ENCODE assay signal across 29 mouse cellular contexts in genomic region chr3:37881016-37881415, GRCm38 (mm10).
"Had no signal": no experiment of that assay in that cellular context is flagged by ENCODE, and none has a peak within 500 bp of the region (broad histone marks: within the 10 kb centered on the region; RNA-seq: fewer than 3 reads in every experiment).

No protein-coding gene starts in this region.

- DNase-seq: cerebellum, adult 8-10 months; cerebellum, adult 9-10 months; cerebellum, adult 9-11 months; cerebellum, postnatal 10 days; cerebellum, postnatal 14 days; cerebellum, postnatal 25 days; cerebellum, postnatal 36 days; embryo, embryonic 11 days; forebrain, postnatal 0 days; gastrocnemius, adult 2 months; gastrocnemius, postnatal 10 days; gastrocnemius, postnatal 14 days; gastrocnemius, postnatal 25 days; gastrocnemius, postnatal 36 days; heart, adult 18-20 months; heart, adult 2 months had no signal

- H3K4me3 ChIP-seq: embryonic facial prominence, embryonic 10.5 days; embryonic facial prominence, embryonic 12.5 days; embryonic facial prominence, embryonic 13.5 days; embryonic facial prominence, embryonic 15.5 days; erythroblast, embryonic 14.5 days; forebrain, embryonic 10.5 days; forebrain, embryonic 12.5 days; forebrain, embryonic 13.5 days; gastrocnemius, adult 2 months; heart, adult 2 months; heart, embryonic 10.5 days; heart, embryonic 12.5 days had no signal

- H3K27me3 ChIP-seq: embryonic facial prominence, embryonic 12.5 days; embryonic facial prominence, embryonic 13.5 days; embryonic facial prominence, embryonic 15.5 days; forebrain, embryonic 13.5 days; heart, embryonic 12.5 days had no signal

- H3K9me3 ChIP-seq: embryonic facial prominence, embryonic 10.5 days; embryonic facial prominence, embryonic 12.5 days; embryonic facial prominence, embryonic 13.5 days; embryonic facial prominence, embryonic 15.5 days; forebrain, embryonic 10.5 days; forebrain, embryonic 12.5 days; forebrain, embryonic 13.5 days; heart, embryonic 10.5 days; heart, embryonic 12.5 days had no signal

- H3K36me3 ChIP-seq: embryonic facial prominence, embryonic 10.5 days; embryonic facial prominence, embryonic 12.5 days; embryonic facial prominence, embryonic 13.5 days; embryonic facial prominence, embryonic 15.5 days; forebrain, embryonic 10.5 days; forebrain, embryonic 12.5 days; heart, embryonic 10.5 days; heart, embryonic 12.5 days had no signal

- H3K4me2 ChIP-seq: embryonic facial prominence, embryonic 12.5 days; embryonic facial prominence, embryonic 13.5 days; embryonic facial prominence, embryonic 15.5 days; forebrain, embryonic 12.5 days; forebrain, embryonic 13.5 days; heart, embryonic 11.5 days; heart, embryonic 12.5 days had no signal

- H3K9ac ChIP-seq: embryonic facial prominence, embryonic 12.5 days; embryonic facial prominence, embryonic 13.5 days; embryonic facial prominence, embryonic 15.5 days; forebrain, embryonic 12.5 days; forebrain, embryonic 13.5 days; forebrain, postnatal 0 days; heart, embryonic 12.5 days had no signal

- H3K27ac ChIP-seq: embryonic facial prominence, embryonic 10.5 days; embryonic facial prominence, embryonic 12.5 days; embryonic facial prominence, embryonic 13.5 days; embryonic facial prominence, embryonic 15.5 days; forebrain, embryonic 10.5 days; forebrain, embryonic 12.5 days; forebrain, embryonic 13.5 days; heart, adult 2 months; heart, embryonic 10.5 days had no signal

- ATAC-seq: forebrain, embryonic 13.5 days; forebrain, embryonic 14.5 days; forebrain, embryonic 16.5 days; forebrain, postnatal 0 days had no signal
